Mouse (Mus musculus): Measurements from ENCODE around the gene H2-T23. TPM values are rescaled to one million over a fixed set of nuclear protein-coding genes. Genes with fewer than 3 reads are reported as not detected.
A peak's percentile ranks its signal among the peaks of the same experiment; 100 is the strongest.

The H2-T23 gene
- total and polyA plus RNA-seq, 3 experiments = 9.8 to 21.6 (median 11.3) TPM

GRCm38 (mm10) chr17:35997713-35998510 is 34.7 kb downstream of the H2-T23 start:
- H3K4me1 ChIP-seq (ENCODE audit: insufficient read depth, low read depth, low read length) = peaks cover 84% of the 10 kb centered on the region
- peaks cover 23% of the 10 kb centered on the region for H3K9me3 ChIP-seq (replicated peaks)
- no peaks in the 10 kb centered on the region for H3K27me3 ChIP-seq (ENCODE audit: insufficient read depth, low read length)
- TF ChIP-seq POLR2AphosphoS5 (IDR thresholded peaks at IDR 0.05; ENCODE audit: insufficient replicate concordance, low read depth, low read length) (no peak), GATA2 (IDR thresholded peaks at IDR 0.05; ENCODE audit: borderline replicate concordance, low read depth, low read length) (no peak), CTCF (IDR thresholded peaks at IDR 0.05; ENCODE audit: low read depth, low read length) (no peak), TAL1 (conservative IDR thresholded peaks at IDR 0.05; ENCODE audit: low read depth, low read length) (no peak), GATA1 (IDR thresholded peaks at IDR 0.05; ENCODE audit: borderline replicate concordance, low read length) (no peak)
- H3K36me3 ChIP-seq (replicated peaks) = peaks cover 34% of the 10 kb centered on the region
- DNase-seq (ENCODE audit: low spot score) (peak; percentile 35), ATAC-seq (ENCODE audit: extremely low read depth, insufficient number of reproducible peaks, low FRiP score, poor library complexity, severe bottlenecking) (0 out of 2 replicates have a peak, but pooled peaks have one; percentile 29)
- peak overlapping the region; percentile 66; the same call in 1 of the 2 replicates for H3K4me3 ChIP-seq (ENCODE audit: low read depth, low read length)

- DNase-seq (ENCODE audit: low spot score) (peak; percentile 75), ATAC-seq (ENCODE audit: extremely low read depth, insufficient number of reproducible peaks, low FRiP score, poor library complexity, severe bottlenecking) (peak; percentile 31; the same call in 1 of the 2 replicates)
- no peaks in the 10 kb centered on the region for H3K27me3 ChIP-seq (ENCODE audit: insufficient read depth, low read length)
- peaks cover 24% of the 10 kb centered on the region for H3K36me3 ChIP-seq (replicated peaks)
- peaks cover 82% of the 10 kb centered on the region for H3K4me1 ChIP-seq (ENCODE audit: insufficient read depth, low read depth, low read length)
- peaks cover 13% of the 10 kb centered on the region for H3K9me3 ChIP-seq (replicated peaks)
- TF ChIP-seq GATA2 (IDR thresholded peaks at IDR 0.05; ENCODE audit: borderline replicate concordance, low read depth, low read length) = no peak
- TF ChIP-seq TAL1 (conservative IDR thresholded peaks at IDR 0.05; ENCODE audit: low read depth, low read length) = no peak
- peak; percentile 100 for TF ChIP-seq CTCF (IDR thresholded peaks at IDR 0.05; ENCODE audit: low read depth, low read length)
- no peak overlapping the region; the same call in 1 of the 2 replicates for H3K4me3 ChIP-seq (ENCODE audit: low read depth, low read length)
These were observed 35.7 kb downstream of the H2-T23 start for GRCm38 (mm10) chr17:35996949-35997348.

GRCm38 (mm10) chr17:35994879-35995240 is 37.8 kb downstream of the H2-T23 start:
- peaks cover 66% of the 10 kb centered on the region for H3K4me1 ChIP-seq (ENCODE audit: insufficient read depth, low read depth, low read length)
- no peaks in the 10 kb centered on the region for H3K27me3 ChIP-seq (ENCODE audit: insufficient read depth, low read length)
- H3K36me3 ChIP-seq (replicated peaks) = peaks cover 16% of the 10 kb centered on the region
- TF ChIP-seq TAL1 (conservative IDR thresholded peaks at IDR 0.05; ENCODE audit: low read depth, low read length) = no peak
- TF ChIP-seq POLR2AphosphoS5 (IDR thresholded peaks at IDR 0.05; ENCODE audit: insufficient replicate concordance, low read depth, low read length) = no peak
- no peak for TF ChIP-seq GATA2 (IDR thresholded peaks at IDR 0.05; ENCODE audit: borderline replicate concordance, low read depth, low read length)
- TF ChIP-seq CTCF (IDR thresholded peaks at IDR 0.05; ENCODE audit: low read depth, low read length) = no peak
- TF ChIP-seq GATA1 (IDR thresholded peaks at IDR 0.05; ENCODE audit: borderline replicate concordance, low read length) = no peak
- ATAC-seq (ENCODE audit: extremely low read depth, insufficient number of reproducible peaks, low FRiP score, poor library complexity, severe bottlenecking) (no peak), DNase-seq (ENCODE audit: low spot score) (peak; percentile 20)
- peak overlapping the region; percentile 70 for H3K4me3 ChIP-seq (ENCODE audit: low read depth, low read length)
- no peaks in the 10 kb centered on the region for H3K9me3 ChIP-seq (replicated peaks)

GRCm38 (mm10) chr17:35994175-35994878 is 38.3 kb downstream of the H2-T23 start:
- no peaks in the 10 kb centered on the region for H3K27me3 ChIP-seq (ENCODE audit: insufficient read depth, low read length)
- peaks cover 18% of the 10 kb centered on the region for H3K36me3 ChIP-seq (replicated peaks)
- peak overlapping the region; percentile 70 for H3K4me3 ChIP-seq (ENCODE audit: low read depth, low read length)
- DNase-seq (ENCODE audit: low spot score) (peak; percentile 74), ATAC-seq (ENCODE audit: extremely low read depth, insufficient number of reproducible peaks, low FRiP score, poor library complexity, severe bottlenecking) (peak; percentile 56)
- H3K4me1 ChIP-seq (ENCODE audit: insufficient read depth, low read depth, low read length) = peaks cover 62% of the 10 kb centered on the region
- TF ChIP-seq CTCF (IDR thresholded peaks at IDR 0.05; ENCODE audit: low read depth, low read length) (no peak), GATA2 (IDR thresholded peaks at IDR 0.05; ENCODE audit: borderline replicate concordance, low read depth, low read length) (no peak), POLR2AphosphoS5 (IDR thresholded peaks at IDR 0.05; ENCODE audit: insufficient replicate concordance, low read depth, low read length) (no peak), TAL1 (conservative IDR thresholded peaks at IDR 0.05; ENCODE audit: low read depth, low read length) (no peak), GATA1 (IDR thresholded peaks at IDR 0.05; ENCODE audit: borderline replicate concordance, low read length) (no peak)
- no peaks in the 10 kb centered on the region for H3K9me3 ChIP-seq (replicated peaks)

GRCm38 (mm10) chr17:35993675-35994074 is 39.0 kb downstream of the H2-T23 start:
- peak; percentile 99 for TF ChIP-seq CTCF (IDR thresholded peaks at IDR 0.05; ENCODE audit: low read depth, low read length)
- TF ChIP-seq TAL1 (conservative IDR thresholded peaks at IDR 0.05; ENCODE audit: low read depth, low read length) = no peak
- DNase-seq (ENCODE audit: low spot score) = peak; percentile 70
- H3K4me1 ChIP-seq (ENCODE audit: insufficient read depth, low read depth, low read length) = peaks cover 60% of the 10 kb centered on the region

GRCm38 (mm10) chr17:35991781-35992180 is 40.9 kb downstream of the H2-T23 start:
- Histone ChIP-seq H3K27me3 (ENCODE audit: insufficient read depth, low read length) (no peaks in the 10 kb centered on the region), H3K9me3 (replicated peaks) (no peaks in the 10 kb centered on the region), H3K4me3 (ENCODE audit: low read depth, low read length) (no peak overlapping the region), H3K36me3 (replicated peaks) (peaks cover 39% of the 10 kb centered on the region), H3K4me1 (ENCODE audit: insufficient read depth, low read depth, low read length) (peaks cover 48% of the 10 kb centered on the region)
- DNase-seq (ENCODE audit: low spot score) (no peak), ATAC-seq (ENCODE audit: extremely low read depth, insufficient number of reproducible peaks, low FRiP score, poor library complexity, severe bottlenecking) (no peak)
- no peak for TF ChIP-seq GATA1 (IDR thresholded peaks at IDR 0.05; ENCODE audit: borderline replicate concordance, low read length)
- TF ChIP-seq CTCF (IDR thresholded peaks at IDR 0.05; ENCODE audit: low read depth, low read length) = no peak
- TF ChIP-seq POLR2AphosphoS5 (IDR thresholded peaks at IDR 0.05; ENCODE audit: insufficient replicate concordance, low read depth, low read length) = no peak
- no peak for TF ChIP-seq GATA2 (IDR thresholded peaks at IDR 0.05; ENCODE audit: borderline replicate concordance, low read depth, low read length)
- TF ChIP-seq TAL1 (conservative IDR thresholded peaks at IDR 0.05; ENCODE audit: low read depth, low read length) = no peak

More at GRCm38 (mm10) chr17:35993675-35994074, 39.0 kb downstream of the H2-T23 start:
- no peaks in the 10 kb centered on the region for H3K9me3 ChIP-seq (replicated peaks)
- peaks cover 21% of the 10 kb centered on the region for H3K36me3 ChIP-seq (replicated peaks)
- H3K4me3 ChIP-seq (ENCODE audit: low read depth, low read length) = peak overlapping the region; percentile 62; the same call in 1 of the 2 replicates
- ATAC-seq (ENCODE audit: extremely low read depth, insufficient number of reproducible peaks, low FRiP score, poor library complexity, severe bottlenecking) = peak; percentile 26; the same call in 1 of the 2 replicates
- no peaks in the 10 kb centered on the region for H3K27me3 ChIP-seq (ENCODE audit: insufficient read depth, low read length)

Data from G1E (cell line).